Mouse (Mus musculus) liver, adult 2 months (tissue): Measurements from ENCODE around the gene Car12. TPM values are rescaled to one million over a fixed set of nuclear protein-coding genes. Genes with fewer than 3 reads are reported as not detected.

Source experiments
- DNase-seq: peaks from one replicate; pipeline ENCODE4 v3.0.0-alpha.2; 2011; ENCODE audit warnings: low read depth, low spot score; ENCODE audit errors: extremely low read depth
- H3K27ac ChIP-seq: fragments of 200-500 bp; replicated peaks from 2 replicates; pipeline ENCODE4 v1.5.1; 2012; ENCODE audit warnings: low read depth, mild to moderate bottlenecking, control low read depth, inconsistent platforms, low read length; ENCODE audit not compliant: insufficient read depth
- H3K27me3 ChIP-seq: fragments of 200-500 bp; 2 replicates; pipeline ENCODE4 v1.6.1; 2012; ENCODE audit warnings: mild to moderate bottlenecking, moderate library complexity, low read length, inconsistent platforms; ENCODE audit not compliant: control insufficient read depth, insufficient read depth
- H3K36me3 ChIP-seq: fragments of 200-500 bp; 2 replicates; pipeline ENCODE4 v1.6.1; 2012; ENCODE audit warnings: low read length, inconsistent platforms; ENCODE audit not compliant: control insufficient read depth, insufficient read depth
- H3K4me1 ChIP-seq: fragments of 200-500 bp; 2 replicates; pipeline ENCODE4 v1.6.1; 2011; ENCODE audit warnings: low read length; ENCODE audit not compliant: control insufficient read depth, insufficient read depth
- H3K4me3 ChIP-seq: fragments of 200-500 bp; 2 replicates; pipeline ENCODE4 v1.5.1; 2011; ENCODE audit warnings: low read depth, mild to moderate bottlenecking, control low read depth, low read length, moderate library complexity; ENCODE audit not compliant: insufficient read depth
- H3K79me2 ChIP-seq: fragments of 200-500 bp; 2 replicates; pipeline ENCODE4 v1.6.1; 2012; ENCODE audit warnings: inconsistent platforms, mild to moderate bottlenecking, low read length, moderate library complexity; ENCODE audit not compliant: control insufficient read depth, insufficient read depth
- H3K9ac ChIP-seq: fragments of 200-500 bp; 2 replicates; pipeline ENCODE4 v1.6.1; 2012; ENCODE audit warnings: low read depth, mild to moderate bottlenecking, control low read depth, inconsistent platforms, low read length
- CTCF ChIP-seq: fragments of 200-500 bp; IDR thresholded peaks from 2 replicates; pipeline ENCODE4 v1.5.1; 2011; ENCODE audit warnings: low read depth, low read length, control low read depth
- POLR2A ChIP-seq: fragments of 200-500 bp; IDR thresholded peaks from 2 replicates; pipeline ENCODE4 v1.6.1; 2011; ENCODE audit warnings: low read length, control low read depth; ENCODE audit not compliant: insufficient read depth; ENCODE audit errors: extremely low read depth
- WGBS: fragments of 180-500 bp; shearing (Covaris S2); methylation state at CpG from one replicate; pipeline ENCODE4 v1.1.7; 2018; 5-methylcytosine and 5-hydroxymethylcytosine counted together
- polyA plus RNA-seq: library from polyadenylated mRNA; depleted of rRNA; stranded (reverse); fragments of >200 nt; gene quantifications from 2 replicates; pipeline ENCODE4 v1.2.3, GENCODE M21; 2012
- total RNA-seq: library from RNA; depleted of rRNA; stranded (reverse); fragments of >200 nt; gene quantifications from 2 replicates; pipeline ENCODE4 v1.2.3, GENCODE M21; 2014

The Car12 gene
- total and polyA plus RNA-seq, 2 experiments, result not detected

DNA sequence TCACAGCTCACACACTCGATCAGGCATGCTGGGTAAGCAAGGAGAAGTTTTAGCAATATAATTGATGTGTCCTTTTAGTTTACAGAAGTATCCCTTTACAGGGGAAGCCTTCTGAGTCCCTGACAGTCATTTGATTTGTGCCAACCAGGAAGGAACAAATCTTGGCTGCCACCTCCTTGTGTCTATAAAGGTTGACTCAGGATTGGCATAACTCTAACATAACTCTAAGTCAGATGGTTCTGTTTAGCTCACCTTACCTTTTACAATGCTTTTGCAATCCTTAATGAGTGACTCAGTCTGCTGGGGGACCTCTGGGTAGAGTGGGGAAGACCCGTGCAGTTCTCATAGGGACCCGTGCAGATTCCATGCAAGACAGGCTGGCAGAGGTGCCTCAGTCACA is 12.1 kb downstream of the Car12 start:
- Histone ChIP-seq H3K36me3 (no peaks in the 10 kb centered on the region), H3K27me3 (no peaks in the 10 kb centered on the region), H3K9ac (no peak overlapping the region), H3K4me1 (0 out of 2 replicates have a peak, but pooled peaks cover 1% of the 10 kb centered on the region), H3K4me3 (no peak overlapping the region), H3K79me2 (no peaks in the 10 kb centered on the region), H3K27ac (no peak overlapping the region)
- no peak for DNase-seq
- WGBS, result 83% methylated on average over 3 of the region's 3 CpGs
- TF ChIP-seq POLR2A (no peak), CTCF (no peak)

DNA sequence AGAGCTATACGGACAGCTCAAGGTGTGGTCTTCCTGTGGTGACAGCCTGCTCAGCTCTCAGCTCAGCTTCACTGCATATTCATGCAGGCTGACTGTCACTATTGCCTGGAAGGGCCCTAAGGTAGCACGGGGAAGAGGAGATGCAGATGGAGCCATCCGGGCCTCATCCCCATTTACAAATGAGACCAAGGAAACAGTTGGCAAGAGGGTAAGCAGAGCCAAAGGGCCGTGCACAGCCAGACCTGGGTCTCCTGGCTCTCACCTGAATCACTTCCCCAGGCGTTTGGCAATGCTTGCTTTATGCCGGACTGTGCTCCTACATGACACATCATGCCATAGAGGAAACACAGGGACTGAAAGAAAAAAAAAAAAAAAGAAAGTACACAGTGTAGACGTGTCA is 13.8 kb downstream of the Car12 start:
- no peaks in the 10 kb centered on the region for H3K36me3 ChIP-seq
- H3K27me3 ChIP-seq, result no peaks in the 10 kb centered on the region
- WGBS, result 84% methylated on average over 7 of the region's 7 CpGs
- 0 out of 2 replicates have a peak, but pooled peaks cover 1% of the 10 kb centered on the region for H3K4me1 ChIP-seq
- no peak overlapping the region for H3K4me3 ChIP-seq
- H3K27ac ChIP-seq, result no peak overlapping the region
- no peak for DNase-seq
- TF ChIP-seq POLR2A (no peak), CTCF (no peak)
- H3K9ac ChIP-seq, result no peak overlapping the region
- H3K79me2 ChIP-seq, result no peaks in the 10 kb centered on the region

DNA sequence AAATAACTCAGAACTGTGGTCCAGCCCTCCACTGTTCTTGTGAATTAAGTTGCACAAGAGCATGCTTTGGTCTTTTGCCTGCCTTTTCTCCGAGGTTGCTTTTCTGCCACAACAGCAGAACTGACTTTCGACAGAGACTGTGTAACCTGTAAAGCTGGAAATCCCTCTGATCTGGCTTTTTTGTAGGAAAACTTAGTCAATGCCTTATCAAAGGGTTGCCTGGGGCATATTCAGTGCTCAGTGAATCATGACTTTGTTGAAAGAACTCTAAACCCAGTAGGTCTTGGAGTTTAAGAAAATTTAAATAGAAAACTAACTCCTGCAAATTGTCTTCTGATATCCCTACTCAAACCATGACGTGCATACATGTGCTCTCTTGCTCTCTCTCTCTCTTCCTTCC is 17.1 kb downstream of the Car12 start:
- H3K27ac ChIP-seq, result no peak overlapping the region
- H3K9ac ChIP-seq, result no peak overlapping the region
- TF ChIP-seq POLR2A (no peak), CTCF (no peak)
- no peaks in the 10 kb centered on the region for H3K36me3 ChIP-seq
- H3K4me3 ChIP-seq, result no peak overlapping the region
- WGBS, result 53% methylated on average over 3 of the region's 3 CpGs
- DNase-seq, result no peak
- 0 out of 2 replicates have a peak, but pooled peaks cover 1% of the 10 kb centered on the region for H3K4me1 ChIP-seq
- H3K27me3 ChIP-seq, result no peaks in the 10 kb centered on the region
- H3K79me2 ChIP-seq, result no peaks in the 10 kb centered on the region

DNA sequence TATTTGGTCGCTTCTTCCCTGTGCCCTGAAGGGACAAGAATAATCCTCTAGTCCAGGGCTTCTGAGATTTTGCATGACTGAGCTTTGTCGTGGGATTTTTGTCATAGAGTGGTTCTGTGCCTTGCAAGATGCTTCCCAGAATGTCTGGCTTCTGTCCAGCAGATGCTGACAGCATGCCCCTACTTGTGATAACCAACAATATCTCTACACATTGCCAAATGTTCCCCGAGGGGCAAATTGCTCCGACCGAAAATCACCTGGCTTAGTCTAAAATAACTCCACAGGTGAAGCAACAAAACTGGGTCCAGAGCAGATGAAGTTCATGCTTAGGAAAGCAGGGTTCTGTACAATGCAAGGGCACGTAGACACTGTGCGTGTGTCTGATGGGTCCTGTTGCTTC is 17.8 kb downstream of the Car12 start:
- DNase-seq, result no peak
- no peaks in the 10 kb centered on the region for H3K27me3 ChIP-seq
- TF ChIP-seq CTCF (no peak), POLR2A (no peak)
- H3K79me2 ChIP-seq, result no peaks in the 10 kb centered on the region
- H3K4me1 ChIP-seq, result 0 out of 2 replicates have a peak, but pooled peaks cover 1% of the 10 kb centered on the region
- 88% methylated on average over 7 of the region's 7 CpGs for WGBS
- H3K9ac ChIP-seq, result no peak overlapping the region
- no peaks in the 10 kb centered on the region for H3K36me3 ChIP-seq
- H3K27ac ChIP-seq, result no peak overlapping the region
- H3K4me3 ChIP-seq, result no peak overlapping the region

DNA sequence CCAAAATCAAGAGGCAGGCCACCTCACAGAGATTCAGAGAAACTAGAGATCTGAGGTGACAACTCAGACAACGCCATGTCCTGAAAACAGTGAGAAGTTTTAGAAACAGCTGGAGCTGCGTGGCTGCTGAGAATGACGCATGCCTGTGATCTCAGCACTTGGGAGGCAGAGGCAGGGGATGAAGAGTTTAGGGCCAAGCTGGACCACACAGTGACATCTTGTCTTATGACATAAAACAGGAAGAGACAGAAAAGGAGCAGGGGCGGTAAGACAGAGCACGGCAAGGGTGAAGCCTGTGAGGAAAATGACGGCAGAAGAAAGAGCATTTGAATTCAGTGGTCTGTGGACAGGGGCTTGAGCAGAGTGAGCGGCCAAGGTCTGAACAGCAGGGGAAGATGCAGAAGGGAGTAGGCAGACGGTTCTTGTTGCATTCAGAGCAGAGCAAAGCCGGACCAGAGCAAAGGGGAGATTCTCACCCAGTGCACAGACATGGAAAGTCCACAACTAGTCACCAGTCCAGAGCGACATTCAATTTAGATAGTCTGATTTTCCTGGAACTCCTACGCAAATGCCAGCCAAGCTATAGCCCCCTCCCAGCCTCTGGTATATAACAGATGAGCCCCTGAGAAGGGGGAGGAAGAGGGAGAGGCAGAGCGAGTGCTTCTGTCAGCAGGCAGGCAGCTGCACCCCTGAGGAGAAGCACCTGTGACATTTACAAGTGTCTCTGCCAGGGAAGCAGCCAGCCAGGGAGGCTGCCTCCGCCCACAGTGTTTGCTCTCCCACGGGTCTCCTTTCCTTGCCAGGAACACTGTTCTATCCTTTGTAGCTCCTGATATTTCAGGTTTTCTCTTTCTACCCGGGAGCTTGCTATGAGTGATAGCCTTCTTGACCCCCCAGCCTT is 19.6 kb downstream of the Car12 start:
- H3K27ac ChIP-seq, result no peak overlapping the region
- no peaks in the 10 kb centered on the region for H3K27me3 ChIP-seq
- TF ChIP-seq CTCF, result no peak
- no peak for TF ChIP-seq POLR2A
- H3K4me1 ChIP-seq, result no peaks in the 10 kb centered on the region
- no peak overlapping the region for H3K4me3 ChIP-seq
- H3K36me3 ChIP-seq, result no peaks in the 10 kb centered on the region
- 53% methylated on average over 15 of the region's 15 CpGs for WGBS
- H3K9ac ChIP-seq, result no peak overlapping the region
- H3K79me2 ChIP-seq, result no peaks in the 10 kb centered on the region
- DNase-seq, result no peak

DNA sequence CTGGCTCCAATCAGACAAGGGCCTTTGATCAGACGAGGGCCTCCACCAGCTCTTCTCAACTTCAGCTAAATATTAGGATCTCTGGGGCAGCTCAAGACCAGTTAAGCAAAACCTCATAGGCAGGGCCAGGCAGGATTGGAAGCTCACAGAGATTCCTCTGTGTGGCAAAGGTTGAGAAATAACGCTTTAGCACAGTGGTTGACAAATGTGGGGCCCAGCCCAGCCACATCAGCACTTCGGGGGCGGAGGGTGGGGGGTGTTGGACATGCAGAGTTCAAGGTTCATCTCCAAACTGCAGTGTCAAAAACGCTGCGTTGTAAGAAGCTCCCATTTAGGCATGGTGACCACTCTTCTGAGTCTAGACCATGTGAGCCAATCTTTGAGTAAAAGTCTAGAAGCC is 21.1 kb downstream of the Car12 start:
- H3K9ac ChIP-seq, result no peak overlapping the region
- no peaks in the 10 kb centered on the region for H3K4me1 ChIP-seq
- no peaks in the 10 kb centered on the region for H3K79me2 ChIP-seq
- TF ChIP-seq POLR2A, result no peak
- TF ChIP-seq CTCF, result no peak
- H3K27ac ChIP-seq, result no peak overlapping the region
- 45% methylated on average over 6 of the region's 6 CpGs for WGBS
- no peaks in the 10 kb centered on the region for H3K36me3 ChIP-seq
- no peaks in the 10 kb centered on the region for H3K27me3 ChIP-seq
- no peak overlapping the region for H3K4me3 ChIP-seq
- no peak for DNase-seq
